Mouse (Mus musculus): ENCODE results near the gene Sec1. TPM values are rescaled to one million over a fixed set of nuclear protein-coding genes. Genes with fewer than 3 reads are reported as not detected.
A peak's percentile ranks its signal among the peaks of the same experiment; 100 is the strongest.

The Sec1 gene
- polyA plus RNA-seq, 1 experiment from 2014 or later = 0.83 TPM

DNA sequence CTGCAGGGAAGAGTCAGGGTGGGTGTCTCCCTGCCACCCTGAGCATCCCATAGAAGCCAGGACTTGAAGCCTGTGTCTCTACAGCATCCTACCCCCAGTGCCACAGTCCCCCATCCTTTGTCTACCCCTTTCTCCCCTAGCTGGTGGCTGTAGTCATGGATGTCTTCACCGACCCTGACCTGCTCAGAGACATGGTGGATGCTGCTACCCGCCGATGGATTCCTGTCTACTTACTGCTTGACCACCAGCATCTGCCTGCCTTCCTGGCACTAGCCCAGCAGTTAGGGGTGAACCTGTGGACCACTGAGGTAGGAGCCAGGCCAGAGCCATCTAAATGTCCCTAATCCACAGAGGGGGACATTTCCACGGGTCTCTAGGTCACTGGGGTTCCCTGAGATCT, 29.1 kb upstream of the Sec1 start:
- no peak for DNase-seq (ENCODE audit: low spot score)
- Histone ChIP-seq H3K27me3 (ENCODE audit: low read depth, poor library complexity, severe bottlenecking) (no peaks in the 10 kb centered on the region), H3K9me3 (replicated peaks) (no peaks in the 10 kb centered on the region), H3K36me3 (peaks cover 97% of the 10 kb centered on the region), H3K4me1 (peaks cover 30% of the 10 kb centered on the region), H3K27ac (no peak overlapping the region), H3K4me3 (no peak overlapping the region)
- 88% methylated on average over 4 of the region's 4 CpGs for WGBS

DNA sequence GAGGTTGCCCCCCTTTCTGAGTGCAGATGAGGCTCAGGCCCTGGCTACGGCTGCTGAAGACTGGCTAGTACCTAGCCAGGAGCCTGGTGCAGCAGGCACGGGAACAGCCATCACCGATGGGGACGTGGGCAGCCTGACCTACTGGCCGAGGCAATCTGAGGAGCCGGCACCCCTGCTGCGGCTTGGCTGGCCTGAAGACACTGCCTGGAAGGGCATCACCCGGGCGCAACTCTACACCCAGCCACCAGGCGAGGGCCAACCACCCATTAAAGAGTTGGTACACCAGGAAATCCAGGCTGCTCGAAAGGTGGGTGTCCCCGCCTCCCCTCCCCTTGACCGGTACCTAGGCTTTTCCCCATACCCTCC, 28.1 kb upstream of the Sec1 start:
- Histone ChIP-seq H3K27ac (peak overlapping the region; percentile 19; the same call in 1 of the 2 replicates), H3K4me3 (peak overlapping the region; percentile 10; the same call in 1 of the 2 replicates), H3K36me3 (peaks cover 87% of the 10 kb centered on the region), H3K9me3 (replicated peaks) (no peaks in the 10 kb centered on the region), H3K27me3 (ENCODE audit: low read depth, poor library complexity, severe bottlenecking) (no peaks in the 10 kb centered on the region), H3K4me1 (peaks cover 30% of the 10 kb centered on the region)
- DNase-seq (ENCODE audit: low spot score) = no peak
- 75% methylated on average over 13 of the region's 13 CpGs for WGBS

DNA sequence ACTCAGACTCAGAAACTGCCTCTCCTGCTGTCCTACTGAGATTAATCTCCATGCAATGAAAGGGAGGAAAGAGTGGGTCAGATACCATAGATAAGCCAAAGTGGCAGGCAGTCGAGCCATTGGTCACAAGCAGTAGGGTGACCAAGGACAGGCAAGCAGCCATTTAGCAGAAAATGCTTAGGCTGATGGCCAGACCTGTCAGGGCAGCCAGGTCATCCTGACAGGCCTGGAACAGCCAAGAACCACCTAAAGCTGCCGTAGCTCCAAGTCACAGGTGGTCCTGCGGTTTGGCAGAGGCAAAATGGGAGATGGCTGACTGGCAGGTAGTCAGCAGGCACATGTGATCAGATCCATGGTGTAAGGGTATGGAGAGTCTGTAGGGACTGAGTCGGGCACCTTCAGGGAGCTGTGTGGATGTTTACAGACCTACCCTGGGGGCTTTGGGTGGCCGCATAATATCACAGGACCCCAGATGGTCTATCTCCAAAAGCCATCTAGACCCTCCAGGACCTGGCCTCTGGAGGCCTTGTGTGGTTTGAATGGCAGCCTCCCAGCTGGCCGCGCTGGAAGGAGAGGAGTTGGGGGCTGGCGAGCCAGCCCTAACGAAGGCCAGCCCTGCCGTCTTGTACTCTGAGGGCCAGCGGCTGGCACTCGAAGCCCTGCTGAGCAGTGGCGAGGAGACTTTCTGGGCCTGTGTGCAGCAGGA, 27.6 kb upstream of the Sec1 start:
- H3K27ac ChIP-seq = peak overlapping the region; percentile 19; the same call in 1 of the 2 replicates
- peaks cover 82% of the 10 kb centered on the region for H3K36me3 ChIP-seq
- no peaks in the 10 kb centered on the region for H3K9me3 ChIP-seq (replicated peaks)
- peaks cover 35% of the 10 kb centered on the region for H3K4me1 ChIP-seq
- no peaks in the 10 kb centered on the region for H3K27me3 ChIP-seq (ENCODE audit: low read depth, poor library complexity, severe bottlenecking)
- no peak for DNase-seq (ENCODE audit: low spot score)
- peak overlapping the region; percentile 10; the same call in 1 of the 2 replicates for H3K4me3 ChIP-seq
- WGBS = 66% methylated on average over 13 of the region's 13 CpGs

DNA sequence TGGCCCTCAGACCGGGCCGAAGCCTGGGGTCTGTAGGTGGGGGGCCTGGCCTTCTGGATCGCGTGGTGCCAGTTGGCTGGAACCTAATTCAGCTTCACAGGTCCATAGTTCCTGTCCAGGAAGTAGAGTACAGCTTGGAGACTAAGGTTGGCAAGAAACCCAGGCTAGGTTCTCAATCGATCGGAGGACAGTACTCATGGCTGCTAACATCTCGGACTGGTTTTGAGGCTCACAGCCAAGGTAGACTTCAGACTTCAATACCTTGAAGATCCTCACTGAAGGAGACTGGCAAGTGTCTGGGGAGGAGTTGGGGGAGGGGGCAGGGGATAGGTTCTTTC, 27.0 kb upstream of the Sec1 start:
- WGBS = 82% methylated on average over 7 of the region's 7 CpGs
- H3K27me3 ChIP-seq (ENCODE audit: low read depth, poor library complexity, severe bottlenecking) = no peaks in the 10 kb centered on the region
- DNase-seq (ENCODE audit: low spot score) = no peak
- peaks cover 41% of the 10 kb centered on the region for H3K4me1 ChIP-seq
- H3K36me3 ChIP-seq = peaks cover 76% of the 10 kb centered on the region
- H3K27ac ChIP-seq = no peak overlapping the region
- H3K9me3 ChIP-seq (replicated peaks) = no peaks in the 10 kb centered on the region
- no peak overlapping the region for H3K4me3 ChIP-seq

DNA sequence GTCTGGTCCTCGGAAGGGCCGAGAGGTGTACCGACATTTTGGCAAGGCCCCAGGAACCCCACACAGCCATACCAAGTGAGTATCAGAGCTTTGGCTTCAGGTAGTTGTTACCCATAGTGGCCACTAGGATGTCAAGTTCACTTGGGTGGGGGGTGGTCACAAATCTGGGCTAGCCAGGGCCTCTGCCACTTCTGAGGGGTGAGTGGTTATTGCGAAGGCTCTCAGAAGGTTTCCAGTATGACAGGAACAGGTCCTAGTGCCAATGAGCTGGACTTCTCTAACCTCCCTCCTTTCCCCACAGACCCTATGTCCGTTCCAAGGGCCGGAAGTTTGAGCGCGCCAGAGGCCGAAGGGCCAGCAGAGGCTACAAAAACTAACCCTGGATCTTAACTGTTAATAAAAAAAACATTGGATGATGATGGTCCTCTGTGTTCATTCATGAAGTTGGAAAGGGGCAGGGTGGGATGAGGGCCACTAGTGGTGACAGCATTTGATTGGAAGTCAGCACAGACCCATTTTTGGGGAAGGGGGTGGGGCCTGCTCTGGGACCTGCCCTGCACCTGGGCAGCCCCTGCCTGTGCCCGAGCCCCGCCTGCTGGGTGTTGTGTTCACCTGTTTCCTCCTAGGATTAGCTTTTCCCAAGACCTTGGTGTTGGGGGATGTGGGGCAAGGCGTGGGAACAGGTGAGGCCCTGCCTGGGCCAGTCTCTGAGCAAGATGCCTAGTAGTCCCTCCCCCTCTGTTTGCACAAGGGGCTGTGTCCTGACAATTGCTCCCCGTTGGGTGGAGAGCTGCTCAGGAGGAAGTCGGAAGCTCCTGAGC, 26.4 kb upstream of the Sec1 start, which contains the start of gene Fam83e:
TSS of gene Fam83e (plus strand) at position 800 of the 821 bp plus-strand sequence.
- 84% methylated on average over 14 of the region's 14 CpGs for WGBS
- Histone ChIP-seq H3K27me3 (ENCODE audit: low read depth, poor library complexity, severe bottlenecking) (no peaks in the 10 kb centered on the region), H3K4me1 (peaks cover 46% of the 10 kb centered on the region), H3K9me3 (replicated peaks) (no peaks in the 10 kb centered on the region), H3K27ac (peak within 1 kb of the TSS; percentile 19; the same call in 1 of the 2 replicates), H3K36me3 (peaks cover 70% of the 10 kb centered on the region), H3K4me3 (peak within 1 kb of the TSS; percentile 74; the same call in 1 of the 2 replicates)
- no peak for DNase-seq (ENCODE audit: low spot score)

DNA sequence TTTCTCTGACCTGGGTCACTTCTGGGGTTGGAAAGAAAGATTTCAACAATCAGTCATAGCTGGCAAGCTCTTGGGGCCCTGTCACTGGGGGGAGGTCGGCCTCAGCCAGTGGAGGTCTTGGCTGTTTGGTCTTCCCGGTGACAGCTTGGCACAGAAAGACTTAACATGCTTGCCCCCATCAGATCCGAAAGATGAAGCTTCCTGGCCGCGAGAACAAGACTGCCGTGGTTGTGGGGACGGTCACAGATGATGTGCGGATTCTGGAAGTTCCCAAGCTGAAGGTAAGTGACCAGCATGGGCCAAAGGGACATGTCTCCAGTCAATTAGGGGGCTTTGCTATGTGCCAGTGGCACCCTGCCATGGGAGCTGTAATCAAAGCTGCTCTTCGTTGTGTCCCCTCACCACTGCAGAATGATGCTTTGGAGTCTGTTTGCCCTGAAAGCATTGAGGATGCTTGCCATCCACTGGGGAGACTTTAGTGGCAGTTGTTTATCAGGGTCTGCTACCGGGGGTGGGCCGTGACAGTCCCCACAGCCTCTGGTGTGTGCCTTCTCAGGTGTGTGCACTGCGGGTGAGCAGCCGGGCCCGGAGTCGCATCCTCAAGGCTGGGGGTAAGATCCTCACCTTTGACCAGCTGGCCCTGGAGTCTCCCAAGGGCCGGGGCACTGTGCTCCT, 25.7 kb upstream of the Sec1 start:
- 93% methylated on average over 16 of the region's 16 CpGs for WGBS
- Histone ChIP-seq H3K9me3 (replicated peaks) (no peaks in the 10 kb centered on the region), H3K27me3 (ENCODE audit: low read depth, poor library complexity, severe bottlenecking) (no peaks in the 10 kb centered on the region), H3K4me1 (peaks cover 54% of the 10 kb centered on the region), H3K36me3 (peaks cover 62% of the 10 kb centered on the region), H3K4me3 (peak overlapping the region; percentile 74), H3K27ac (no peak overlapping the region)
- no peak for DNase-seq (ENCODE audit: low spot score)

DNA sequence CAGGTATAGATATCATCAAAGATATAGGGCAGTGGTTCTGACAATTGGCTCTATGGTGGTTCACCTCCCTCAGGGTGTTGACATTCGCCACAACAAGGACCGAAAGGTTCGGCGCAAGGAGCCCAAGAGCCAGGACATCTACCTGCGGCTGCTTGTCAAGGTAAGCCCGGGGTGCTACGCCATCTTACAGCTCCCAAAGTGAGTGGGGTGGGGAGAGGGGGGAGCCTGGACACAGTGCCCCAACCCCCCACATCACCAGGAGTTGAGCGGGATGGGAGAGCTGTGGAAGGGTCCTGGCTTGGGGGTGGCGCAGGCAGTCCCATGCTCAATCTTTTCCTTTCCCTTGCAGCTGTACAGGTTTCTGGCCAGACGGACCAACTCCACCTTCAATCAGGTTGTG, 25.0 kb upstream of the Sec1 start:
- Histone ChIP-seq H3K4me1 (peaks cover 61% of the 10 kb centered on the region), H3K9me3 (replicated peaks) (no peaks in the 10 kb centered on the region), H3K4me3 (peak overlapping the region; percentile 74), H3K36me3 (peaks cover 55% of the 10 kb centered on the region), H3K27me3 (ENCODE audit: low read depth, poor library complexity, severe bottlenecking) (no peaks in the 10 kb centered on the region), H3K27ac (peak overlapping the region; percentile 94)
- 82% methylated on average over 10 of the region's 10 CpGs for WGBS
- DNase-seq (ENCODE audit: low spot score) = no peak

DNA sequence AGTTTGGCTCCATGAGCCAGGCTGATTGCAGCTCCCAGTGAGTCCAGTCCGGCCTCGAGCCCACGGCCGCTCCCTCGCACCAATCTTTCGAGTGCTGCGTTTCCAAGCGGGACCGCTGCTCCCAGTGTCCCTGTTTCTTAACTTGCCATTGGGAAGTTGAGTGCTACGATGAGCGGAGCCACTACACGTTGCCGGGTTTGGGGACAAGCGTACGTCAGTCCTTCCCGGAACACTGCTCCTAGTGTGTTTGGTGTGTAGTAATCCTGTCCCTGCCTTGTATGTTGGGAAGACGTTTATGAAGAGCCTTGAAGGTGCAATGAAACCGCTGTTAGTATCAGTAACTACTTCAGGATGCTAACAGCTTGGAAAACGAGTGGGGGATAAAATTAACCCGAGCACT, 24.1 kb upstream of the Sec1 start:
- H3K27me3 ChIP-seq (ENCODE audit: low read depth, poor library complexity, severe bottlenecking) = no peaks in the 10 kb centered on the region
- peaks cover 51% of the 10 kb centered on the region for H3K36me3 ChIP-seq
- under 1% methylated on average over 20 of the region's 20 CpGs for WGBS
- no peaks in the 10 kb centered on the region for H3K9me3 ChIP-seq (replicated peaks)
- peak overlapping the region; percentile 74 for H3K4me3 ChIP-seq
- no peak for DNase-seq (ENCODE audit: low spot score)
- H3K4me1 ChIP-seq = peaks cover 65% of the 10 kb centered on the region
- H3K27ac ChIP-seq = peak overlapping the region; percentile 94

DNA sequence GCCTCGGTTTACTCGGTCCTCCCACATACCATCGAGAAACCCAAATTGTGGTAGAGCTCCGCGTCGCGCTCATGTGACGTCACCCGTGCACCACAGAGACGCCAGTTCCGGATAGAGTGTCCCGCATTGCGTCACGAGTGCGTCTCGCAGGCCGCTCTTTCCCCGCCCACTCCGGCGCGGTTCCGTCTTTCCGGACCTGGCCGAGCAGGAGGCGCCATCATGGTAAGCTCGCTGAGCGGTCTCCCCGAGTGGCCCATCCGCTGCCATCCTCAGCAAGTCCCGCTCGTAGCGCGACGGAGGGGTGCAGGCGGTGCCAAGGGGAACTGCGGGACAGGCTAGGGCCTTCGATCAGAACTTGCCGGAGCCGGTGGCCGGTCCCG, 23.7 kb upstream of the Sec1 start, which contains the start of gene Sphk2:
TSS of gene Sphk2 (minus strand) at position 85 of the 380 bp plus-strand sequence.
- peaks cover 65% of the 10 kb centered on the region for H3K4me1 ChIP-seq
- under 1% methylated on average over 41 of the region's 41 CpGs for WGBS
- peak within 1 kb of the TSS; percentile 74 for H3K4me3 ChIP-seq

DNA sequence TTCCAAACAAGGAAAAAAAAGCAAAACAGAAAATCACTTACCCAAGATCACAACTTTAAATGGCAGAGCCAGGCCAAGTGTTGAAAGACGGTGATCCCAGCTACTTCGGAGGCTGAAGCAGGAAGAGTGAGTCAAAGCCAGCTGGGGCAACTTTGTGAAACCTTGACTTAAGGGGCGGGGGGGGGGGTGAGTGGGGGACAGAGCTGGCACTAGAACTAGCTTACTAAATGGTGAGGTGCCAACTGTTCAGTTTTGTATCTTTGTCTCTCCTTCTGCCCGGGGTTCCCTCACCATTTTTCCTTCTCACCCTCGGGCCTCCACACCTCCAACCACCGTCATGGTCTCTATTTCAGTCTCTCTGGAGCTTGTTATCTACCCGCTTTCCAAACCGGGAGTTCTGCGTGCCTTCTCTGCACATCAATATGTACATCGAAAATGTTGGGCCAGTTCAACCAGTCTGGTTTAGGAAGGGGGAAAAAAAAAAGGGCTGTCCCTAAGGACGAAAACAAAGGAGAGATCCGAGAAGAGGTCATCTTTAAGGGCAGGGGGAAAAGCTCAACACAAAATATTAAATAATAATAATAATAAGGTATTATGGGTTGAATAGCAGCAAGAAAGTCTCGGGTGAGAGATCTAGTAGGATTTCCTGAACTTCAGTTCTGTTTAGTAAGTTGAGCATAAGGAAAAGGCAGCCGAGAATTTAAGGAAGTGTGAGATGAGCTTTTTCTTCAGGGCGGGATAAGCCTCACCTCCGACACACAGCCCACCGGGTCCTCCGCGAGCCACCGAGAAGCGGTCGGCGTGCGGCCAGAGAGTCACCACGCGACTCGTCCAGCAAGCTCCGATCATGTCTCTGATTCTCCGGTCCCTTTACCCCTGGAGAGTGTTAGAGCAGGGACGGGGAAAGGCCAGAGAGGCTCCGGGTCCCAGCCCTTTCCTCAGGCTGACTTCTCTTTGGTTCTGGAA, 23.0 kb upstream of the Sec1 start:
- Histone ChIP-seq H3K36me3 (peaks cover 51% of the 10 kb centered on the region), H3K27me3 (ENCODE audit: low read depth, poor library complexity, severe bottlenecking) (no peaks in the 10 kb centered on the region), H3K4me3 (peak overlapping the region; percentile 74), H3K27ac (peak overlapping the region; percentile 94), H3K4me1 (peaks cover 63% of the 10 kb centered on the region), H3K9me3 (replicated peaks) (no peaks in the 10 kb centered on the region)
- DNase-seq (ENCODE audit: low spot score) = no peak
- 12% methylated on average over 31 of the region's 31 CpGs for WGBS

More for the DNA sequence above, 23.7 kb upstream of the Sec1 start, which contains the start of gene Sphk2:
- Histone ChIP-seq H3K9me3 (replicated peaks) (no peaks in the 10 kb centered on the region), H3K27me3 (ENCODE audit: low read depth, poor library complexity, severe bottlenecking) (no peaks in the 10 kb centered on the region), H3K36me3 (peaks cover 51% of the 10 kb centered on the region), H3K27ac (peak within 1 kb of the TSS; percentile 94)
- peak; percentile 100 for DNase-seq (ENCODE audit: low spot score)

DNA sequence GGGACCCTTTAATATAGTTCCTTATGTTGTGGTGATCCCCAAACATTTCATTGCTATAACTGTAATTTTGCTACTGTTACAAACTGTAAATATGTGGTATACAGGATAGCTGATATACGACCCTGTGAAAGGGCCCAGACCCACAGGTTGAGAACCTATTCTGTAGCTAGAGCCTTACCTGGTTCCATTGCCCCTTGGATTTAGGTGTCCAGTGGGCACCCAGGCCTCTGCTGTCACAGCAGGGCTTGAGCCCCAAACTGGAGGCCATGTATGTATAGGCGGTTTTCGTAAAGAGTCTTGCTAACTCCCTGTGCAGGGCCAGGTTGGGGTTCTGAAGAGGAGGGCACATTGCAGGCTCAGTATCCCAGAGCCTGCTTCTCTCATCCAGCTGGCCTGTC, 22.3 kb upstream of the Sec1 start:
- H3K27ac ChIP-seq = peak overlapping the region; percentile 94; the same call in 1 of the 2 replicates
- no peaks in the 10 kb centered on the region for H3K27me3 ChIP-seq (ENCODE audit: low read depth, poor library complexity, severe bottlenecking)
- peaks cover 57% of the 10 kb centered on the region for H3K4me1 ChIP-seq
- peak overlapping the region; percentile 74 for H3K4me3 ChIP-seq
- no peak for DNase-seq (ENCODE audit: low spot score)
- 96% methylated on average over 3 of the region's 3 CpGs for WGBS
- H3K9me3 ChIP-seq (replicated peaks) = no peaks in the 10 kb centered on the region
- peaks cover 51% of the 10 kb centered on the region for H3K36me3 ChIP-seq
